ENCODE assay signal across 13 mouse cellular contexts in the genomic region with DNA sequence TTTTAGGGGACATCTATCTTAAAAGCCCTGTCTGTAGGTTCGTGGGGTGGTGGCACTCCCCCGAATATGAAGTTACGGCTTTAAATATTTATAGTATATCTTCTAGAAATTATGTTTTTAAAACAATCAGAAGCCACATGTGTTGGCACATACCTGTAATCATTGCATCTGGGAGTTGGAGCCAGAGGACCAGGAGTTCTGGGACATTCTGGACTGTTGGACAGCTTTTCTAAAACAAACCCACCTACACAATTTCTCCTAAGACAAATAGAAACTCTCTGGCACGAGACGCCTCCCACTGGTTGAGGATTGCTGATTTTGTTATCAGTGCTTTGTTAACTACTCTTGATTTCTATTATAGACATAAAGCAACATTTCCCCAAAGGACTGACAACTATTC. TPM values are rescaled to one million over a fixed set of nuclear protein-coding genes. Genes with fewer than 3 reads are reported as not detected.
"Had no signal": no experiment of that assay in that cellular context is flagged by ENCODE, and none has a peak within 500 bp of the region (broad histone marks: within the 10 kb centered on the region; RNA-seq: fewer than 3 reads in every experiment).

No protein-coding gene starts in this region.

- ATAC-seq: liver, postnatal 0 days had no signal

- H3K36me3 ChIP-seq: liver, embryonic 15.5 days; lung, embryonic 15.5 days; midbrain, embryonic 13.5 days; neural tube, embryonic 12.5 days had no signal

- H3K4me3 ChIP-seq: megakaryocyte, embryonic 14.5 days had no signal

- H3K27ac ChIP-seq: liver, embryonic 15.5 days; lung, embryonic 15.5 days; macrophage; neural tube, embryonic 12.5 days had no signal

- DNase-seq: lung, adult 2 months; right cerebral cortex, postnatal 25 days; spleen, adult 18-20 months; thymus, adult 18-20 months; thymus, postnatal 14 days; thymus, postnatal 36 days had no signal

- H3K9ac ChIP-seq: liver, embryonic 15.5 days; liver, postnatal 0 days; lung, embryonic 15.5 days had no signal

- H3K27me3 ChIP-seq: liver, embryonic 15.5 days; lung, embryonic 15.5 days; neural tube, embryonic 12.5 days had no signal

- H3K9me3 ChIP-seq: liver, embryonic 15.5 days; lung, embryonic 15.5 days; megakaryocyte, embryonic 14.5 days; midbrain, embryonic 13.5 days; neural tube, embryonic 12.5 days had no signal

RNA-seq across cellular contexts. Expression of gene Nhsl1, which starts 11.7 kb away (rescaled TPM):
- polyA plus RNA-seq: macrophage had no signal
